Mouse (Mus musculus) CD8-positive naive resting alpha-beta T cell, adult 2 months (primary cell): ENCODE results near the gene Hdac4.

Source experiments
- DNase-seq, 2 experiments: peaks; one replicate each; pipeline ENCODE4 v3.0.0; 2022; ENCODE audit warnings: low read depth in 2 of 2, low spot score in 2 of 2

Gene Hdac4

DNA sequence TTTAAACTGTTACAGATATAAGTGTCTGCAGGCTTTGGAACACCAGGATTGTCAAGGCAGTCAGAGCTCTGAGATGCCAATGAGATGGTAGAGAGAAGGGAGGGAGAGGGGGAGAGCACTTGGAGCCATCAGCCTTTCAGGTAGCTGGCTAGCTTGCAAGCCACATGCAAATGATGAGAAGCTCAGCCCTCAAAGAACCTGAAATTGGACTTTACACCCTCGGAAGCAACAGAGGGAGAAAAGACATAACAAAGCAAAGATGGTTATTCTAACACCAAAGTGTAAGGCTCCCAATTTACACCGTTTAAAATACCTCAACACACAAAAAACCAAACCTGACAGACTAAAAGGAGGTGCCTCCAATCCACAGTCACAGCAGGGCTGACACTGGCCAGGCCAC is 63.3 kb downstream of the Hdac4 start:
- no peak for DNase-seq

DNA sequence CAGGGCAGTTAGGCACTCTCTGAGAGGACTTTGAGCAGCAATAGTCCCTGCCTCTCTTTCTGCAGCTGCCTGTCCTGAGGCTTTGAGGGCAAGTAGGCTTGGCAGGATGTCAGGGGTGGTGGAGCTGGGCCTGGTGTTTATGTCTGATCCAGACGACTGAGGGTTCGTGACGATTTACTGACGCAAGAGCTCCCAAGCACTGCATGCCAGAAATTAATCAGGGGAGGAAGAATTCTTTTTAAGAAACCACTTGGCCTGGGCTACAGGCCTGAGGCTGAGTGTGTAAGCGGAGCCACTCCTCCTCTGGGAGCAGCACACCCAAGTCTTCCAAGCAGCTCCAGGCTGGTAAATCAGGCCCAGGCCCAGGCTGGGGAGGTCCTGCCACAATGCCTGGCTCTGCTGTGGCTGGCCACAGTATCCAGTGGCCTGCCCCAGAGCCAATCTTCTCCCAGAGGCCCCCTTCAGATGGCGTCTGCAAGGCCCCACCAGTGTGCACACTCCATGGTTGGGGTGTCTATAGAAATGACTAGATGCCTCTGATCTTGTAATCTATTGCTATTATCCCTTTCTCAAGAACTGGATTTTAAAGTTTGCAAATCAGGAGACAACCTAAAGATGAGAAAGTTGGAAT is 64.9 kb downstream of the Hdac4 start:
- DNase-seq = peak; percentile 57 to 66

- no peak for DNase-seq
Measured at GRCm38 (mm10) chr1:92129751-92130150, 65.7 kb downstream of the Hdac4 start.

DNA sequence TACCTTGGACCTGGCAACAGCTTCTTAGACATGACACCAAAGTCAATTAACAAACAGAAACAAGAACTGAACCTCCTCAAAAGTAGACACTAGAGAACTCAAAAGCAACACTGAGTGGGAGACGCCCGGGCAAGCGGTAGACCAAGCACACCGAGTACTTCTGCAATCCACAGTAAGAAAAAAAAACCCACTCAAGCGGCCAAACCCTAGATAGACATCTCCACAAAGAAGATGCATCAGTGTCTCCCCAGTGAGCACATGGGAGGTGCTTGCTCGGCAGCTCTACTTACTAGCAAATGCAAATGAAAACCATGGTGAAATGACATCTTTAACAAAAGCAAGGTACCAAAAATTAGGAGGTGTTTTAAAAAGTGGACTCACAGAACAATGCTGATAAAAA is 67.7 kb downstream of the Hdac4 start:
- DNase-seq = no peak

DNA sequence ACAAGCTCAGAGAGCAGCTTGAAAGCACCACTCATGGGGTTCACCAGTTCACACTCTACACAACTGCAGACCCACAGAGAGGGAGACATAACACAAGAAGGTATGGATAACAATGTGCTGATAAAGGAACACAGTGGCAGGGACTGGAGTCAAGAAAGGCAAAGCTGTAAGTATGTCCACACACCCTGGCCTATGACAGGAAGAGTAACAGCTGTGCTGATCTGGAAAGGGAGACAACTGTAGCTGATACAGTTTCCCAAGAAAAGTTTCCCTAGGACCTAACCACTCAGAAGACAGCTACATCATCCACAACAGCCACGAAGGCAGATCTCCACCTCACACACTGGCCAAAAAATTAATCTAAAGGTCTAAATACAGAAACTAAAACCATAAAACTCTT is 68.1 kb downstream of the Hdac4 start:
- no peak for DNase-seq

- no peak for DNase-seq
Measured at GRCm38 (mm10) chr1:92124497-92125201, 70.8 kb downstream of the Hdac4 start.

GRCm38 (mm10) chr1:92119303-92119702 is 76.2 kb downstream of the Hdac4 start:
- no peak for DNase-seq

- no peak for DNase-seq
Measured at GRCm38 (mm10) chr1:92117597-92117996, 77.9 kb downstream of the Hdac4 start.

DNA sequence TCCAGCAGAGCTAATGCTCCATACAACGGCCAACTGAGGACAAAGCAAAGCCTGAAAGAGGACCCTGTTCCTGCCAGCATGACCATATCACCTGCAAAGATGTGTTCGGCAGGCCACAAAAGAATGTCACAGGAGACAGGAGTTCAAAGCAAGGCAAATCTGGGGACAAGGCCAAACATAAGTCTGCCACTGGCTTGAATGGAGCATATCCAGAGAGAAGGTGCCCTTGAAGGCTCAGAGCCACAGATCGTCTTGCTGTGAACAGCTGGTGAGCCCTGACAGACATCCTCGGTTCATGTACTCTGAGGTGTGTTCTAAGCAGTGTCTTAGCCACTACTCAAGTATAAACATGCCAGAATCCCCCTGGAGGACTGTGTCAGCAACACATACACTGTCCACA is 79.3 kb downstream of the Hdac4 start:
- no peak for DNase-seq

- DNase-seq = no peak
Measured at GRCm38 (mm10) chr1:92114091-92114490, 81.4 kb downstream of the Hdac4 start.

DNA sequence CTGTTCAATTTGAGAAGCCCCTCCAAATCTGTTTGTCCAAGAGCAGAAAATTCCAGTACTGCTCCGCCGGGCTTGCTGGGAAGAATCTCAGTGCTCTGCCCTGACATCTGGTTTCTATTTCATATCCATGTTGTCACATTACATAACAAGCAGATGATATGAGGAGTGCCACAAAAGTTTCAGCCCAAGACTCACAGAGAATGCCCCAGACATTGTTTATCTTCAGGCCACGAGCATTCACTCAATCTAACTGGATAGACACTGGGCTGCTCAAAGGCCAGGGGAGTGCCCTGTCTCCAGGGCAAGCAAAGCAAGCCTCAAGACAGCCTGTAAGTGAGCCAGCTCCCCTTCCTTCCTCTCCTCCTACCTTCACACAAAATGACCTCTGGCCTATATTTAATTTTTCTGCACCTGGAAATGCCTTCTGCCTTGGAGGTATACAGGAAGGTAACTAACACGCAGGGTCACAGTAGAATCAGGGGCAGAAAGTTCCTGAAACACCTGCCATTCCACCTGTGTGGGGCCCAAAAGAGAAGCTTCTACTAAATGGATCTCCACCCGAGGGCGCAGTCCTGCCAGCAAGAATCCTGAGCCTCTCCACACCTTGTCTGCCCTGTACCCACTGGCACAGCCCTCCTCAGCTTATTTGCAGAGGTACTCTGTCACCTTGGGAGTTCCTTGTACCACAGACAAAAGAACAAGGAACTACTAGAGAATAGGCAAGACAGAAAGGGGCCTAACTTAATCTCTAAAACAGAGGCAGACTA is 82.1 kb downstream of the Hdac4 start:
- DNase-seq = no peak

GRCm38 (mm10) chr1:92112591-92112990 is 82.9 kb downstream of the Hdac4 start:
- DNase-seq = no peak

- DNase-seq = no peak
Measured at GRCm38 (mm10) chr1:92111551-92111950, 83.9 kb downstream of the Hdac4 start.

GRCm38 (mm10) chr1:92111026-92111425 is 84.5 kb downstream of the Hdac4 start:
- DNase-seq = no peak

DNA sequence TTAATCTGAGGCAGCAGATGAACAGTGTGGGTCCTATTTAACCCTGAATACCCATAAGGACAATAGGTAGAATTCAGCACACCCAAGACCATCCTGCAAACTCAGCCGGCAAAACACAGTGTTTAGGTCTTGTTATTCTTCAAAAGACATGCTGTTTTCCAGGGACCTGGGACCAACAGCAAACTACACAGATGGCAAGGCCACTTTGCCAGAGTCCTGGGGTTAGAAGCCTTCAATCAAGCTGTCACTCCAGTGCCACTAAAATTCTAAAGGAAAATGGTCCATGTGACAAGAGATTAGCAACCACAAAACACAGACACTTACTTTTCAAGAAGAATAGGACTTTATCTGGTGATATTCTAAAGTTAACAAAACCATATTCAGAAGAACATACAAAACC is 86.3 kb downstream of the Hdac4 start:
- DNase-seq = no peak

- no peak for DNase-seq
Measured at GRCm38 (mm10) chr1:92108556-92108955, 86.9 kb downstream of the Hdac4 start.

- DNase-seq = no peak
Measured at GRCm38 (mm10) chr1:92107996-92108395, 87.5 kb downstream of the Hdac4 start.

GRCm38 (mm10) chr1:92107521-92107920 is 88.0 kb downstream of the Hdac4 start:
- no peak for DNase-seq

DNA sequence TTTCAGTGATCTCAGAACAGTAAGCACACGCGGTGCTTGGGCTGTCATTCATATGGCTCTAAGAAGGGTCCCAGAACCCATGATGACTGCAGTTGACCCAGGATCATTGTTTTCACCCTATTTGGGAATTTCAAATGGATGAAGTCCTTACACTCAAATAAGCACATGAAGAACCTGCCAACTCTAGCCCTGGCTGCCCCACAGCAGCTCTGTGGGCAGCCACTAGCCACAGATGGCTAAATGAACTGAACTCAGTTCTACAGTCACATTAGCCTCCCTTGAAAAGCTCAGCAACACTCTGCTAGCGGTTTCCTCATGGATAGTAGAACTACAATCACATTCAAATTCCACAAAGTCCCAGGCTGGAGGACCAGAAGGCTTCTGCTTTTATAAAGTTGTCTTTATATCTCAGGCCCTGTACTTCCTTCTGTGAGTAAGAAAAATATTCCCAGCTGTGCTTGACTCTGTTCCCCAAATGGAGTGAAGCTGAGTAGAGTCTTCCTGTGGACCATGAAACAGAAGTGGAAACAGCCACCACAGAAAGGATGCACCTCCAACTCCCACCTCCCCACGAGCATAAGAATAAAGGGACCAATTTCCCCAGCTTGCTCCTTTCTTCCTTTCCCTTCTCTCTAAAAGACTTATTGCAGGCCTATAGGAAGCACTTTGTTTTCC is 88.9 kb downstream of the Hdac4 start:
- no peak for DNase-seq

GRCm38 (mm10) chr1:92104718-92105117 is 90.8 kb downstream of the Hdac4 start:
- no peak for DNase-seq

DNA sequence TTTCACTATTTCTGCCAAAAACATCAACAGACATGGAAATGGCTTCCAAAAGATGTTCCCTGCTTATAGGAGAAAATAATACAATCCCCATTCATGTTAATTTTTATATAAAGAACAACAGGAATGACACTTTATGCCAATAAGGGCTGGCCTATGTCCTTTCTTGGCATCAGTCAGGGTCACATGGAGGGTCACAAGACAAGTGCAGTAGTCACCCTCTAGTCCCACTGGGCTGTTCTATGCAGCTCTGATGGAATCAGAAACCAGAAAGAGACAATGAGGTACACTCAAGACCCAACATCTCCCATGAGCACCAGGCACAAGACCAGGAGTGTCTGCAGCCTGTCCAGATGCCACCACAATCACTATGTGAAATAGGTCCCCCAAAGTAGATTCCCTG is 91.5 kb downstream of the Hdac4 start:
- no peak for DNase-seq

- no peak for DNase-seq
Measured at GRCm38 (mm10) chr1:92103377-92103776, 92.1 kb downstream of the Hdac4 start.
